Comparison of ENCODE assay signal across 17 mouse cellular contexts in genomic region chr19:32619739-32620138, GRCm38 (mm10). TPM values are rescaled to one million over a fixed set of nuclear protein-coding genes. Genes with fewer than 3 reads are reported as not detected.
DNase-seq lines count a peak whose midpoint lies in the region; ATAC-seq and TF ChIP-seq lines count a peak whose summit lies in the region.
"Had no signal": no experiment of that assay in that cellular context is flagged by ENCODE, and none has a peak within 500 bp of the region (broad histone marks: within the 10 kb centered on the region; RNA-seq: fewer than 3 reads in every experiment).

No protein-coding gene starts in this region.

- H3K79me2 ChIP-seq in MEL (ENCODE audit: control insufficient read depth, insufficient read depth, low read length, poor library complexity), result no peaks in the 10 kb centered on the region

- 50% methylated on average over 2 of the region's 2 CpGs for WGBS in liver, embryonic 16.5 days (ENCODE audit: insufficient replicate concordance)
- WGBS in intestine, postnatal 0 days, result 85% methylated on average over 2 of the region's 2 CpGs

- TF ChIP-seq POLR2A in MEL (IDR thresholded peaks at IDR 0.05; ENCODE audit: control insufficient read depth in 1 of 2, insufficient read depth in 1 of 2, low read depth in 1 of 2, low read length in 2 of 2, poor library complexity in 1 of 2), result no peak

- H3K27me3 ChIP-seq in liver, embryonic 16.5 days (ENCODE audit: control insufficient read depth, insufficient read depth, low read depth, low read length), result no peaks in the 10 kb centered on the region
- no peaks in the 10 kb centered on the region for H3K27me3 ChIP-seq in MEL (ENCODE audit: control insufficient read depth in 1 of 2, insufficient read depth in 2 of 2, low read length in 2 of 2)
- no peaks in the 10 kb centered on the region for H3K27me3 ChIP-seq in intestine, postnatal 0 days (replicated peaks; ENCODE audit: control insufficient read depth, insufficient read depth, low read length)

- H3K4me1 ChIP-seq in liver, embryonic 16.5 days (ENCODE audit: control insufficient read depth, low read depth, low read length), result no peaks in the 10 kb centered on the region; the same call in 1 of the 2 replicates
- peaks cover 0 to 5% of the 10 kb centered on the region in 2 experiments for H3K4me1 ChIP-seq in MEL (ENCODE audit: control insufficient read depth in 1 of 2, insufficient read depth in 2 of 2, low read length in 2 of 2)
- H3K4me1 ChIP-seq in intestine, postnatal 0 days (replicated peaks; ENCODE audit: control insufficient read depth, insufficient read depth, low read length), result no peaks in the 10 kb centered on the region; the same call in 1 of the 2 replicates

- no peak overlapping the region for H3K4me3 ChIP-seq in liver, embryonic 16.5 days (ENCODE audit: low read depth, low read length)
- no peak overlapping the region for H3K4me3 ChIP-seq in MEL (ENCODE audit: control insufficient read depth in 1 of 2, insufficient read depth in 1 of 2, low read depth in 2 of 2, low read length in 2 of 2)
- H3K4me3 ChIP-seq in intestine, postnatal 0 days (ENCODE audit: low read depth, low read length), result no peak overlapping the region

- no peak for TF ChIP-seq RAD21 in MEL (IDR thresholded peaks at IDR 0.05; ENCODE audit: low read depth, low read length)

- H3K9me3 ChIP-seq in liver, embryonic 16.5 days (replicated peaks; ENCODE audit: control insufficient read depth, low read length), result no peaks in the 10 kb centered on the region
- H3K9me3 ChIP-seq in MEL (replicated peaks; ENCODE audit: insufficient read depth, low read length), result no peaks in the 10 kb centered on the region
- H3K9me3 ChIP-seq in intestine, postnatal 0 days (ENCODE audit: control insufficient read depth), result no peaks in the 10 kb centered on the region

- no peak overlapping the region for H3K9ac ChIP-seq in liver, embryonic 16.5 days (ENCODE audit: low read depth, low read length)
- no peak overlapping the region for H3K9ac ChIP-seq in MEL (ENCODE audit: control insufficient read depth, low read depth, low read length, poor library complexity, severe bottlenecking)
- no peak overlapping the region for H3K9ac ChIP-seq in intestine, postnatal 0 days (ENCODE audit: low read depth, low read length)
- H3K9ac ChIP-seq: liver, embryonic 14.5 days had no signal

- peak; percentile 58 for ATAC-seq in liver, embryonic 16.5 days (ENCODE audit: low read depth)
- ATAC-seq in intestine, postnatal 0 days, result no peak
- ATAC-seq: forebrain, embryonic 14.5 days; lung, postnatal 0 days; midbrain, embryonic 16.5 days had no signal

- peak; percentile 59 for DNase-seq in kidney, adult 18-20 months
- DNase-seq in kidney, postnatal 10 days, result no peak
- DNase-seq in liver (no peak), MEL (ENCODE audit: low read depth, low spot score) (peak; percentile 35), adipocyte (ENCODE audit: low spot score) (peak; percentile 64)
- no peak for DNase-seq in layer of hippocampus, adult 18-20 months (ENCODE audit: low spot score in 2 of 2)
- DNase-seq: adrenal gland, postnatal 25 days; cerebellum, adult 8-10 months; cerebellum, postnatal 36 days; right cerebral cortex, postnatal 4 days had no signal

- no peak overlapping the region for H3K27ac ChIP-seq in liver, embryonic 16.5 days (ENCODE audit: low read length)
- H3K27ac ChIP-seq in MEL (ENCODE audit: control insufficient read depth, low read depth, low read length), result no peak overlapping the region
- no peak overlapping the region for H3K27ac ChIP-seq in intestine, postnatal 0 days (ENCODE audit: low read depth, low read length)
- H3K27ac ChIP-seq: liver, embryonic 14.5 days; macrophage had no signal

- no peaks in the 10 kb centered on the region for H3K36me3 ChIP-seq in liver, embryonic 16.5 days (ENCODE audit: control insufficient read depth, insufficient read depth)
- peaks cover 0 to 6% of the 10 kb centered on the region in 2 experiments; a peak in 2 of 4 replicates for H3K36me3 ChIP-seq in MEL (ENCODE audit: control insufficient read depth in 1 of 2, insufficient read depth in 2 of 2, low read length in 2 of 2)
- H3K36me3 ChIP-seq in intestine, postnatal 0 days (ENCODE audit: control insufficient read depth, insufficient read depth), result peaks cover 3% of the 10 kb centered on the region; the same call in 1 of the 2 replicates

- TF ChIP-seq CTCF in MEL (IDR thresholded peaks at IDR 0.05 in 2 of 3, conservative IDR thresholded peaks at IDR 0.05 in 1 of 3; ENCODE audit: control insufficient read depth in 1 of 3, insufficient read depth in 1 of 3, low read depth in 2 of 3, low read length in 3 of 3, poor library complexity in 1 of 3, severe bottlenecking in 1 of 3), result no peak
- no peak for TF ChIP-seq CTCF in intestine, postnatal 0 days (IDR thresholded peaks at IDR 0.05; ENCODE audit: low read depth)

- no peak overlapping the region for H3K4me2 ChIP-seq in liver, embryonic 16.5 days (ENCODE audit: low read depth, low read length)
- no peak overlapping the region for H3K4me2 ChIP-seq in intestine, postnatal 0 days (replicated peaks; ENCODE audit: low read depth)

- TF ChIP-seq EP300 in MEL (IDR thresholded peaks at IDR 0.05; ENCODE audit: low read depth in 1 of 2, low read length in 2 of 2), result no peak

TF ChIP-seq in MEL, 35 proteins besides CTCF, POLR2A, EP300 and RAD21:
- no peak for TF ChIP-seq RCOR1 (IDR thresholded peaks at IDR 0.05; ENCODE audit: low read depth, low read length)
- TF ChIP-seq ZNF384 (IDR thresholded peaks at IDR 0.05; ENCODE audit: low read depth, low read length), result peak; percentile 85
- TF ChIP-seq ZKSCAN1 (IDR thresholded peaks at IDR 0.05; ENCODE audit: low read depth, low read length), result no peak
- TF ChIP-seq GABPA (IDR thresholded peaks at IDR 0.05; ENCODE audit: low read depth, low read length), result no peak
- no peak for TF ChIP-seq MXI1 (IDR thresholded peaks at IDR 0.05; ENCODE audit: low read depth, low read length)
- no peak for TF ChIP-seq POLR2AphosphoS2 (IDR thresholded peaks at IDR 0.05; ENCODE audit: low read length)
- no peak for TF ChIP-seq POLR2AphosphoS5 (IDR thresholded peaks at IDR 0.05; ENCODE audit: borderline replicate concordance, low read depth, low read length)

RNA-seq across cellular contexts. Expression of gene Papss2, which starts 24.1 kb away (rescaled TPM):
- polyA plus RNA-seq in liver, embryonic 16.5 days (2015; fragmentation: Nextera tagmentation; extraction: Ambion mirVana), result 6.7 and 9.3 TPM in 2 replicates
- 1.5 and 1.7 TPM in 2 replicates for total RNA-seq in MEL (2012; rRNA removed)
- 1 to 10 TPM in 1 of 2 experiments, not detected in 1; 2.6 TPM for polyA plus RNA-seq in MEL (2012; ENCODE audit: insufficient read depth in 1 of 2, insufficient read length in 2 of 2, low read depth in 1 of 2, low replicate concordance in 2 of 2, missing spikeins in 1 of 2)
- polyA plus RNA-seq in intestine, postnatal 0 days (2015; fragmentation: Nextera tagmentation; extraction: Ambion mirVana), result 27.6 and 34.7 TPM in 2 replicates
- 10 to 100 TPM; 16.2 to 16.4 TPM for total RNA-seq in layer of hippocampus, adult 18-20 months (2021)

Comparison
In these comparisons a context has a peak if more than half of its experiments do, and no peak if none do; other contexts are left out.
1. DNase-seq: peak in kidney, adult 18-20 months (single experiment), MEL (single experiment) and adipocyte (single experiment); none in kidney, postnatal 10 days (single experiment), liver (single experiment) and layer of hippocampus, adult 18-20 months (0 of 2).